Mouse (Mus musculus): ENCODE measurements around the gene Gtpbp2. TPM values are rescaled to one million over a fixed set of nuclear protein-coding genes. Genes with fewer than 3 reads are reported as not detected.

Gtpbp2 gene
- polyA plus RNA-seq, 1 experiment from 2014 or later, result 38.8 TPM

GRCm38 (mm10) chr17:46129741-46130498 lies 30.9 kb upstream of the Gtpbp2 start:
- H3K9ac ChIP-seq (replicated peaks; ENCODE audit: low read depth), result no peak overlapping the region
- H3K27me3 ChIP-seq (replicated peaks; ENCODE audit: insufficient read depth, low read length), result no peaks in the 10 kb centered on the region
- H3K4me2 ChIP-seq (replicated peaks; ENCODE audit: low read depth, low read length), result no peak overlapping the region
- no peaks in the 10 kb centered on the region for H3K9me3 ChIP-seq (ENCODE audit: low read length)
- ATAC-seq, result peak; percentile 19; the same call in 1 of the 2 replicates
- 0 out of 2 replicates have a peak, but pooled peaks cover 4% of the 10 kb centered on the region for H3K4me1 ChIP-seq (ENCODE audit: insufficient read depth, low read depth, low read length)
- TF ChIP-seq EP300 (IDR thresholded peaks at IDR 0.05) (no peak), CTCF (IDR thresholded peaks at IDR 0.05) (no peak)
- DNase-seq (ENCODE audit: low spot score), result no peak
- H3K27ac ChIP-seq (ENCODE audit: low read length), result no peak overlapping the region
- WGBS, result 69% methylated on average over 13 of the region's 13 CpGs
- H3K4me3 ChIP-seq (ENCODE audit: low read depth, low read length), result no peak overlapping the region
- peaks cover 28% of the 10 kb centered on the region for H3K36me3 ChIP-seq (ENCODE audit: insufficient read depth, low read length)

DNA sequence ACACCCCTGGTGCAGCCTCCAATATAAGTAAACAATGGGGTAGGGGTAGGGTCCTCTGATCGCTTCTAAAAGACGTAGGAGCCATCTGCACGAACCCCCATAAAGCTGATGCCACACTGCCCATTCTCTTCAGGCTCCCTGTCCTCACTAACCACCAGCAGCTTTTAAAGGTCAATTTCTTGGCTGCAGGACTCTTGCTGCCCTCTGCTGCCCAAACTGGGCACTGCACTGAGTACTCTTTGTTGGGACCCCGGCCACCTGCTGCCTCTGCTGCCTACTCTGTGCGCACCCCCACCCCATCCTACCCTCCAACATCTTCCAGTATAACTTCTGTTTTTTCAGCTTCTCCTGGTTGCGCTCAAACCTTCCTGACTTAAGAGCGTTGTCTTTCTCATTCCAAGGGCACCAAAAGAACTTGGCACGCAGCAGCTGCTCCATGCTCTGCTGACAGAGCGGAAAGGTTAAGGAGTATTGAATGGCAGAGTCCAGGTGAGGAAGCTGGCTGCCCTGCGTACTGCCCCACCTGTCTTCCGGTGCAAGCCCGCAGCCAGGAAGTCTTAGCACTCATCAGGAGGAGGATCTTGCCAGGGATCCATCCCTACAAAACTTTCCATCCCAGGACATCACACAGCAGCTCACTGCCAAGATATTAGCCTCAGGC lies 28.6 kb upstream of the Gtpbp2 start:
- Histone ChIP-seq H3K9ac (replicated peaks; ENCODE audit: low read depth) (no peak overlapping the region), H3K36me3 (ENCODE audit: insufficient read depth, low read length) (peaks cover 16% of the 10 kb centered on the region), H3K4me1 (ENCODE audit: insufficient read depth, low read depth, low read length) (no peaks in the 10 kb centered on the region), H3K4me2 (replicated peaks; ENCODE audit: low read depth, low read length) (no peak overlapping the region), H3K27me3 (replicated peaks; ENCODE audit: insufficient read depth, low read length) (no peaks in the 10 kb centered on the region), H3K4me3 (ENCODE audit: low read depth, low read length) (no peak overlapping the region), H3K27ac (ENCODE audit: low read length) (no peak overlapping the region), H3K9me3 (ENCODE audit: low read length) (no peaks in the 10 kb centered on the region)
- 19% methylated on average over 12 of the region's 12 CpGs for WGBS
- TF ChIP-seq CTCF (IDR thresholded peaks at IDR 0.05) (peak; percentile 94), EP300 (IDR thresholded peaks at IDR 0.05) (no peak)
- DNase-seq (ENCODE audit: low spot score), result peak; percentile 65
- peak; percentile 35 for ATAC-seq

DNA sequence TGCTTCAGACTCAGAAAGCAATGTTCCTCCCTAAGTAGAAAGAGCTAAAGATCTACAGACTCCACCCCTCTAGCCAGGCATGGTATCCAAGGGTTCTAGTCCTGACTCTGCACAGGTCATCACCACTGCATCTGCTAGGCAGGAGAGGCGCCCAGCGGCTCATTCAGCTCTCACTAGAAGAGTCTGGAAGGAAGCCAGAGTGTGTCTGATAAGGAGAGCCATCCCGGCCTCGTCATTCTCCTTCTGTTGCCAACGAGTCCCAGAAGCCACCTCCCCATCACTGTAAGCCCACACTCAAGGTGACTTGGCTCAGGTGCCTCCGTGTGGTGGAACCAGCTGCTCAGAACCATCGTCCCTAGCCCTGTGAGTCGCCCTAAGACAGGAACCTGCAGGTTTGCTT lies 28.0 kb upstream of the Gtpbp2 start:
- no peak overlapping the region for H3K27ac ChIP-seq (ENCODE audit: low read length)
- no peak overlapping the region for H3K4me2 ChIP-seq (replicated peaks; ENCODE audit: low read depth, low read length)
- no peak overlapping the region for H3K9ac ChIP-seq (replicated peaks; ENCODE audit: low read depth)
- H3K9me3 ChIP-seq (ENCODE audit: low read length), result no peaks in the 10 kb centered on the region
- no peaks in the 10 kb centered on the region for H3K4me1 ChIP-seq (ENCODE audit: insufficient read depth, low read depth, low read length)
- no peaks in the 10 kb centered on the region for H3K27me3 ChIP-seq (replicated peaks; ENCODE audit: insufficient read depth, low read length)
- DNase-seq (ENCODE audit: low spot score) (no peak), ATAC-seq (no peak)
- H3K4me3 ChIP-seq (ENCODE audit: low read depth, low read length), result no peak overlapping the region
- 0 out of 2 replicates have a peak, but pooled peaks have one; percentile 4 for TF ChIP-seq CTCF (IDR thresholded peaks at IDR 0.05)
- no peak for TF ChIP-seq EP300 (IDR thresholded peaks at IDR 0.05)
- peaks cover 14% of the 10 kb centered on the region for H3K36me3 ChIP-seq (ENCODE audit: insufficient read depth, low read length)
- 47% methylated on average over 8 of the region's 8 CpGs for WGBS

GRCm38 (mm10) chr17:46138563-46139236 lies 22.1 kb upstream of the Gtpbp2 start:
- peaks cover 6% of the 10 kb centered on the region; the same call in 1 of the 2 replicates for H3K4me1 ChIP-seq (ENCODE audit: insufficient read depth, low read depth, low read length)
- DNase-seq (ENCODE audit: low spot score) (peak; percentile 76), ATAC-seq (peak; percentile 75)
- H3K9ac ChIP-seq (replicated peaks; ENCODE audit: low read depth), result no peak overlapping the region
- no peak overlapping the region for H3K4me3 ChIP-seq (ENCODE audit: low read depth, low read length)
- no peak overlapping the region for H3K27ac ChIP-seq (ENCODE audit: low read length)
- TF ChIP-seq CTCF (IDR thresholded peaks at IDR 0.05), result no peak; the same call in 1 of the 2 replicates
- peak; percentile 82 for TF ChIP-seq EP300 (IDR thresholded peaks at IDR 0.05)
- WGBS, result 36% methylated on average over 8 of the region's 8 CpGs
- no peaks in the 10 kb centered on the region for H3K27me3 ChIP-seq (replicated peaks; ENCODE audit: insufficient read depth, low read length)
- no peak overlapping the region for H3K4me2 ChIP-seq (replicated peaks; ENCODE audit: low read depth, low read length)
- no peaks in the 10 kb centered on the region for H3K36me3 ChIP-seq (ENCODE audit: insufficient read depth, low read length)
- no peaks in the 10 kb centered on the region for H3K9me3 ChIP-seq (ENCODE audit: low read length)

DNA sequence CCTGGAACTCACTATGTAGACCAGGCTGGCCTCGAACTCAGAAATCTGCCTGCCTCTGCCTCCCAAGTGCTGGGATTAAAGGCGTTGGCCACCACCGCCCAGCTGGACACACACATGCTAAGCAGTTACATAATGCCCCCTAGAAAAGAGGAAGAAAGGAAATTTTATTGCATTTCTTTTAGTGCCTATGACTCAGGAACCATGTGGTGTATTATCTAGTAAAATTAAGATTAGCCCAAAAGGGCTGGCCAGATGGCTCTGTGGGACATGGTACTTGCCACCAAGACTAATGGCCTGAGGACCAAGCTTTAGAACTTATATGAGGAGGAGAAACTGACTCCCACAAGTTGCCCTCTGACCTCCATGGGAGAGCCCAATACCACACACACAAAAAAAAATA lies 21.0 kb upstream of the Gtpbp2 start:
- no peaks in the 10 kb centered on the region for H3K36me3 ChIP-seq (ENCODE audit: insufficient read depth, low read length)
- H3K9ac ChIP-seq (replicated peaks; ENCODE audit: low read depth), result no peak overlapping the region
- H3K4me1 ChIP-seq (ENCODE audit: insufficient read depth, low read depth, low read length), result peaks cover 8% of the 10 kb centered on the region; the same call in 1 of the 2 replicates
- DNase-seq (ENCODE audit: low spot score), result no peak
- no peak overlapping the region for H3K27ac ChIP-seq (ENCODE audit: low read length)
- no peaks in the 10 kb centered on the region for H3K27me3 ChIP-seq (replicated peaks; ENCODE audit: insufficient read depth, low read length)
- H3K9me3 ChIP-seq (ENCODE audit: low read length), result no peaks in the 10 kb centered on the region
- ATAC-seq, result no peak
- TF ChIP-seq CTCF (IDR thresholded peaks at IDR 0.05) (no peak), EP300 (IDR thresholded peaks at IDR 0.05) (no peak)
- H3K4me3 ChIP-seq (ENCODE audit: low read depth, low read length), result no peak overlapping the region
- H3K4me2 ChIP-seq (replicated peaks; ENCODE audit: low read depth, low read length), result no peak overlapping the region
- WGBS, result 81% methylated on average over 3 of the region's 3 CpGs
